Mouse (Mus musculus) heart, postnatal 4 days (tissue): ENCODE data around the gene St6galnac5. TPM values are rescaled to one million over a fixed set of nuclear protein-coding genes. Genes with fewer than 3 reads are reported as not detected.
"Not testable (repeated sequence)": the region's sequence is repeated elsewhere in the genome, so short reads cannot be mapped to it uniquely, and the experiment has no call there.

Experiments
- DNase-seq: peaks from one replicate; pipeline ENCODE4 v3.0.0; 2021
- total RNA-seq, 2 experiments: library from RNA; stranded (reverse); gene quantifications; 2 replicates each; pipeline ENCODE4 v1.2.3; 2021

The St6galnac5 gene
- total RNA-seq, 2 experiments from 2014 or later: 0.05 TPM; not detected in 1

DNA sequence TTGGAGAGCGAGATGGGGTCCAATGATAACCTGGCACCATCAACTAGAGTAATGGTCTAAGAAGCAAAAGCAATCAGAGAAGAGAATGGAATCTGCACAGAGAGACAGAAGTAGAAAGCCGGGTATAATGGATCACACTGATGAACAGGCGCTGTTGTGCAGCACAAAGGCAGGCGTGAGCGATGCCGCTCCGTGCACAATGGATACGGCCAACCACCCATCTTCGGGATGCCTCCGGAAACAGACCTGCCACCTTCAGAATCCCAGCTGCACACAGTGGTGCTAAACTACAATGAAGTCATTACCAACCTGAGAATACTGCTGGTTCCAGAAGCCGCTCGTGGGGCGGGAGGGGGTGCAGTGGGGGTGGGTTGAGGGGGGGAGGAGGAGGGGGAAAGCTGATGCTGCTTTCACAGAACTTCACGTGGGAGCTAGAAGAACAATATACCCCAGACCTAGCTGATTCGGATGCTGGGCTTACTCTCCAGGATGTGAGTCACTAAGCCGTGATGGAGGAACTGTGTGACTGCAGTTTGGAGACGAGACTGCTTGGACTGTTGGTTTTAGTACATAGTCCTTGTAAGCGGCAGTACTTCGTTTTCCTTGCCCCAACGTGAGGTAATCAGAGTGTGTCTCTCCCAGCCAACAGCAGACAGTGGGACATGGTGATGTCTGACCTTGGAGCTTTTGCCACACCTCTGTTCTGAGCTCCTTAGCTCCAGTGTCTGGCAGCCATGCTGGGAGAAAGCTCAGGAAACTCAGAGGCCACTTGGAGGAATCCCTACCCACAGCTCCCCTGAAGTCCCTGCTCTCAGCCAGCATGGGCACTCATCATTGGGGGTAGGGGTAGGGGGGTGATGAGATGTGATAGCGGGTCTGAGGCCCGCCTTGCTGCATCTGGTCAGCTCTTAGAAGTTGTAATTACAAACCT is 115.7 kb downstream of the St6galnac5 start:
- no peak for DNase-seq

DNA sequence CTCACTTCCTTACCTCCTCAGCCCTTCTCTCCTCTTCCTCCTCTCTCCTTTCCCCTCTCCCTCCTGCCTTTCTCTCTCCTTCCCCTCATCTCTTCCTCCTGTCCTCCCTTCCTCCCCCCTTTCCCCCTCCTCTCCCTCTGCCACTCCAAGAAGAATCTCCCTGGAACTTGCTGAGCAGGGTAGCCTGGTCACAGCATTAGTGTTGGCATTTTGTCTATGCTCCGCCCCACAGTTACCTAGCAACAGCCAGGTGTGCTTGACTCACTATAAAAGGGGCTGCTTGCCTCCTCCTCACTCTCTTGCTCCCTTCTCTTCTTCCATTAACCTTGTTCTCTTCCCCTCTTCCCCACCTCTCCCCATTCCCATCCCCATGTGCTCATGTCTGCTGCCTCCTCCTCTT is 120.1 kb downstream of the St6galnac5 start:
- no peak for DNase-seq

GRCm38 (mm10) chr3:152861450-152861849 is 120.6 kb downstream of the St6galnac5 start:
- DNase-seq: no peak

DNA sequence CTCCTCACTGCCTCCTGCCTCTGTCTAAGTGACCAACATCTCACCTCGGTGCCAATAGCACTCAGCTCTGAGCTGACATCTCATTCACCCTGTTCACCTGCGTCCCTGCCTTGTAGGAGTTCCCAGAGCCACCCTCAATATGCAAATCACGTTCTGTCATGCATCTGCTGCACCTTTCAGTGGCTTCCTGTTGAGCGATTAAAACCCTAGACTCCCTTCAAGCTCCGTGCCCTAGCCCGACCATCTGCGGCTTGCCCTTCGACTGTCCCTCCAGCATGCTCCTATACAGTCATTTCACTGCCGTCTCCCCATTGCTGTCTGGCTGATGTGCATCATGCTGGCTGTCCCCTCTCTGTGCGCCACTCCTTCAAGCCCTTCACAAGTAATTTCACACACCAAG is 126.0 kb downstream of the St6galnac5 start:
- DNase-seq: no peak

DNA sequence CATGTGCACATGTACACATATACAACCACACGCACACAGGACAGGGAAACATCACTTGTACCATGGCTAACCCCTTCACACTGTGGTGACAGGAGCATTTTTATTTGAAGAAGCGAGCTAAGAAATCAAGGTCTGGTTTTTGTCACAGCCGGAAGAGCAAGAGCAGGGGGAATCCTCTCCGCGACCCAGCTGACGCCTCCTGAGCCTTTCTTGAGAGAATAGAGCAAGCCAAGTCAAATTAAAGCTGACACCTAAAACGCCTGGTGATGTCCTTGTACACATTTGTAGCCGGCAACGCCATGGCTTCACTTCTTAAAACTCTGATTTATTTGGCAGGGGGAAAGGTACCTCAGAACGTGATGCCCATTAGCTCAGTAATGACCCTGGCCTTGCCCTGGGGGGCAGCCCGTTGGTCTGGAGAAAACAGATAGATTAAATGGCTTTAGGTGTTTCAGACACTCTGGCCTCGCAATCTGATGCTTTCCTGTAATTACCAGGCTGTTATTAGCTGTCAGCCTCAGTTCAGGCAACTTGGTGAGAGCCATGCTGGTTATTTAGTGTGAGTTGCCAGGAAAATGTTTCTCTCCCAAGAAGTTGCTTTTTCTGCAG is 126.9 kb downstream of the St6galnac5 start:
- DNase-seq: no peak

DNA sequence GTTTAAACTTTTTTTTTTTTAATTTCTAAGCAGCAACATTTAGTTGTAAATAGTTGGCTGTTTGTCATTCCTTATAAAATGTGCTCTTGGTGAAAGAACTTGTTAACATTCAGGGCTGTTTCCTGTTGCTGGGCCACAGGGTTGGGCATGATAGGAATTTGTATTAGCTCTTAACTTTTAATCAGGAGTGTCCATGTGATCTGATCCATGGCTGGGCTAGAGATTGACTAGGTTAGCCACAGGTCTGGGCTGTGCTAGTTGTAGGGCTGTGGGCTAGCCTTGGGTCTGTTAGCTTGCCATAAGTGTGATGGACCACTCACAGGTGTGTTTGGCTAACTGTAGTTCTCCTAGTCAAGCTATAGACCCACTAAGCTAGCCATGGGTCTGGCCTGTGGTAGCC is 138.1 kb downstream of the St6galnac5 start:
- no peak for DNase-seq

- no peak for DNase-seq
Observed at GRCm38 (mm10) chr3:152842648-152843047, 139.4 kb downstream of the St6galnac5 start.

DNA sequence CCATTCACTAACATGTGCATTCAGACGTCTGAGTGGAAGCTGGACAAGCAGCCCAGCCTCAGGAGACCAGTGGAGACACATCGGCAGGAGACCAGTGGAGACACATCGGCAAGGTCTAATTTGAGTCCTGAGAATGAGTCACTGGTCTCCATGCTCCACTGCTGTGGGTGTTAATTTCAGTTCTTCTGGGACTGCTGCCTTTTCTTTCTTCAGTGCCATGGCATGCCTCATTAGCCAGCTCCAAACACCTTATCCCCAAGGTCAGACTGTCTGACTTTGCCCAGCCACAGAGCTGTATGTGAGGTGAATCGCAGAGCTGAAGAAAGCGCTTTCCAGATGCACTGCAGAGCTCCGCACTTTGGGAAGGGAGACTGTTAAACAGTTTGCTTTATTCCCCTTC is 140.8 kb downstream of the St6galnac5 start:
- no peak for DNase-seq

DNA sequence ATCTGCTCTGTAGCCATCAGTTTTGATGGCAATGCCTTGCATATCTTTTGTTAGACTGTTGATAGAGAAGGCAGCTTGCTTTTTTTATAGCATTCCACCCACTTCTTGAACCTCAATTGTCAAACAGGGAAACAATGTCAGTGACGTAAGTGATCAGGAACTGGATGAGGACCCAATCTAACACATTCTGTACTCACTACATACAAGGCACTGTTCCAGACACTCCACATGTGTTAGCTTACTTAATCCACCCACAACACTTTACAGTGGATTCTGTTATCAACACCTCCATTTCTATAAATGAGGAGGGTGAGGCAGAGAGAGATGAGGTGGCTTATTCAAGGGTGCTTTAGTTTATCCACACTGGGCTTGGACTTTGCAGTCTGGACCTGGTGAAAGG is 144.1 kb downstream of the St6galnac5 start:
- DNase-seq: no peak

DNA sequence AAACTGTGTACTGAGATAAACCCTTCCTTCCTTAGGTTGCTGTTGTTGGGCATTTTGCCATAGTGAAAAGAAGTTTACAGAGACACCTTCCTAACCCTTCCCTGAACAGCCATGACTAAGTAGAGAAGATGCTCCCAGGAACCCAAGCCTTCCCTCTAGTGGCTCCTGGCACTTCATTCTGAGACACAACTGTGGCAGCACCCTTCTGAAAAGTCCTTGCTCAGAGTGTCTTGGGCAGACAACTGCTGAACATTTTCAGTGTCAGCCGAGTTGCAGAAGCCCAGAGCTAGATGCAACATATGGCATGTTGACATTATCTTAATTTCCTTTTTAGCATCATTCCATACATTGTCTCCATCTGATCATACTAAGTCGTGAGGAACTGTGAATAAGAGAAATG is 144.6 kb downstream of the St6galnac5 start:
- no peak for DNase-seq

- no peak for DNase-seq
Observed at GRCm38 (mm10) chr3:152832436-152832835, 149.6 kb downstream of the St6galnac5 start.

DNA sequence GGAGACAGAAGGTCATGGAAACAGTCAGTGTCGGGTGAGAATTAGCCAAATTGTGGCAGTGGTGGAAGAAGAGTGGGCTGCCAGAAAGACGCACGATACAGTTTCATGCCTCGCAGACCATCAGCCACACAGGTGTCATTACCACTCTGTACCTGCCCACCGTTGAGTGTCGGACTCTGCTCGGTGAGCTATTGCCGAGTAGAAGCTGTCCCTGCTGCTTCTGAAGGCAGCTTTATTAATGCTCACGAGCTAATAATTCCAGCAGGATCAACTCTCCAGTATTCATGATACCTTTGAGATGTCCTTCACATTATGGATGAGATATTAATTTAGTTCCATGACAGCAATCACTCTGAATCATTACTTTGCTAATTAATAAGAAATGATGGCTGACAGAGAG is 150.1 kb downstream of the St6galnac5 start:
- DNase-seq: no peak

DNA sequence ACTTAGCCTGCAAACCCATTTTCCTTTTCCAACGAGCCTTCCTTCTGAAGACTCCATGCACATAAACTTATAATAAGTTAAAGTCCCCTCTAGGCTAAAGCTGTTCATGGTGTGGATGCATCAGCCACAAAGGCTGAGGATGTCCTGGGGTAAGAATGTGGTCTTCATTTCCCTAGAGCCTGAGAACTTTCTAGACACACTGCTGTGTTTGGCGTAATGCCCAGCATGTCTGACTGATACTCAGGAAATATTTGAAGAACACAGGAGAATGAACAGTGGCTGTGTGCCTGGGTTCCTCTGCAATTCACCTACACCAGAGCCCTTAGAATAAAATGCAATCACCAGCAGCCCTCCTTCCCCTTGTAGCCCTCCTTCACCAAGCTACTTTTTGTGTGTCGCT is 150.7 kb downstream of the St6galnac5 start:
- DNase-seq: peak; percentile 14

- DNase-seq: peak; percentile 87
Observed at GRCm38 (mm10) chr3:152821202-152821601, 160.8 kb downstream of the St6galnac5 start.

DNA sequence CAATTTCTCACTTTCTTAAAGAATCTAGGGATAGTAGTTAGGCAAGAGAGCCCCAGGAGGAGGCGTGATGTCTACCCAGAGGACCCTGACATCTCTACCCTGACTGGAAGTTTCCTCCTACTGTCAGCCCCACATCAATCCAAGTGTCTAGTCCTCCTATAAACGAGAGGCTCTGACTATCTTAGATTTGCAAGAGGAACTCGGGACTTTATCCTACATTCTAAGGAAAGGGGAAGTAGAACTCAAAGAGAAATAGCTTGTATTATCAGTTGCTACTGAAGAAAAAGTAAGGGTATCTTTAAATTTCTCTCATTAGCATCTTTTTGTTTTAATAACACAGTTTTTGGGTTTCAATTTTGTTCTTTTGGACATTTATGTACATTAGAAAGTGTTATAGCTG is 161.6 kb downstream of the St6galnac5 start:
- DNase-seq: no peak

- no peak for DNase-seq
Observed at GRCm38 (mm10) chr3:152815110-152815509, 166.9 kb downstream of the St6galnac5 start.

DNA sequence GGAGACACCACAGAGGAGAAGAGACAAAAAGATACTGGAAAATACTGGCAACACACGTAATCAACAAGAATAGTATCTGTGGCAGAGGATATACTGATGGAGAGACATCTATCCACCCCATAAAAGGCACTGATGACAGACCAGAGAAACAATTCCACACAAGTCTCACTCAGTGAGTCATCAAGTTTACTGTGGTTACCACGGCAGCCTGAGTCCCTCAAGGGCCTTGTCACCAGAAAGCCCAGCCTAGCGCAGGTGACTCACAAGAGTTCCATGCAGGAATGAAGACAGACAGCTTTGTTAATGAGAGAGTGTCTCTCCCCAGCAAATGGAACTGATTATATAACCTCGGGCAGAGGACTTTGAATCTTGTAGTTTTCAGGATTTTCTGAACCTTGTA is 168.1 kb downstream of the St6galnac5 start:
- no peak for DNase-seq

DNA sequence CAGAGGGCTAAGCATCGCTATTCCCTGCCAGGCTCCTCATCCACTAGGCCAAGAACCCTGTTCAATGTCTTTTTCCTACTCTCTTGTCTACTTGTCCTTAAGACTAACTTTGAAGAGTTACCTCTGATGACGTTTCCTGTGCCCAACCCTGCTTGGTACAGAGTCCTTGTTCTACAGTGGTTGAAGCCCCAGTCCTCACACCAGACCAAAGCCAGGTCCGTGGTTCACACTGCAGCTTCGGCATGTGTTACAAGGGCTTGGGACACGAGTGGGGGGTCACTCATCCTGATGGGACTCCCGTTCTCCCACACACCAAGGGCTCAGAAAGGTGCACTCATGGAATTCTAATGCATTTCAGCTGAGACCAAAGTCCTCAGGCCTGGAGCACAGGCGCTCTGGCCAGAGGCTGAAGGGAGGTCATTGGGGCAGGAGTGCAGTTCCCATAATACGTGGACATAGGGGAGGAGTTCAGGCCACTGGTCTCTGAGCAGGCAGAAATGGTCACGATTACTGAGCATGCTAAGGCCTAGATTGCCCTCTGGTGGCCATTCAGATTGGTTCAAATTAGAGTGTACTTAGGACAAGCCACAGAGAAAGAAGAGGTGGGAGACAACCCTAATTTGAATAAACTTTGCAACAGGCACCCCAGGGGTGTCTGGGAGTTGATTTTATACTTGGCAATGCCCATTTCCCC is 182.2 kb downstream of the St6galnac5 start:
- DNase-seq: peak; percentile 23

DNA sequence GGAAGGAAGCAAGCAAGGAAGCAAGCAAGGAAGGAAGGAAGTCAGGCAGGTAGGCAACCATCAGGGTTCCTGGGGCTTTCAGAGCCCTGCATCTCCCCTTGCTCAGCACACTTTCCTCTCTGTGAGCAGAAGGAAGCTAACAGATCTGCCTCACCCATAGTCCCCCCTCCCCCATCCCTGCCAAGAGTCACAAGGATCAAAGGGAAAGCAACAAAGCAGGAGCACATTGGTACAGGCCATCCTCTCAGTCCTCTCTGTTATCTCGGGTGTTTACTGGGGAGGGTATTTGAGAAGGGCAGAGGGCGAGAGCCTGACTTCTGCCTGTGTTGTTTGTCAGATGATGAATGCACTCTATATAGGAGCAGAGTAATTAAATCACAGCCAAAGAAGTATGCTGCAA is 184.7 kb downstream of the St6galnac5 start:
- DNase-seq: no peak

DNA sequence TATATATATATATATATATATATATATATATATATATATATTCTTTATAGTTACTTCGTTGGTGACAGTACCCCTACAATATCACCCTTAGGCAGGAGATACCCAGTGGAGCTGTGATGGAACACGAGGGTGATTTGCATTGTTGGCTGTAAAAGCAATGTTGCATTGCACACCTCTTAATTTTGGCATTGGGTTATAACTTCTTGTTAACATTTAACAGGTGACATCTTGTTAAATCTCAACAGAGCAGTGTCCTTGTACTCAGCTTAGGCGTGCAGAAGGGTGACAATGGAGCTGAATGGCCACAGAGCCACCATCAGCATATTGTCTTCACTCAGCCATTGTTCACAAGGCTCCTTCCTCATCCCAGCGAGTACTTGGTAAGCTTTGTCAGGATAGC is 185.8 kb downstream of the St6galnac5 start:
- no peak for DNase-seq

DNA sequence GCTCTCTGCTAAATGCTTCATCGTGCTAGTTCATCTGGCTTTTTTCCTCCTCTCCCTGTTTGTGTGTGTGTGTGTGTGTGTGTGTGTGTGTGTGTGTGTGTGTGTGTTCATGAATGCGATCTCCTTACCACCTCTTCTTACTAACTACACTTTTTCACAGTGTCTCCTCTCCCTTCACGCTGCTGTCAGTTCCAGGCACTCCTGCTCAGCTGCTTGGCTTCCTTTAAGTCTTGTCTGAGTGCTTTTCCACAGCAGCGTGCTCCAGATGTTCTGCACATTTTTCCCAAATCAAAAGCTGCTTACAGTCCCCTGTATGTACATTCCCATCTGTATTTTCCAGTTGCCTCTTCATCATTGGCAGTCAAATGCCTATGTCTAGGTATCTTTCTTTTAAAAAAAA is 189.0 kb downstream of the St6galnac5 start:
- no peak for DNase-seq

DNA sequence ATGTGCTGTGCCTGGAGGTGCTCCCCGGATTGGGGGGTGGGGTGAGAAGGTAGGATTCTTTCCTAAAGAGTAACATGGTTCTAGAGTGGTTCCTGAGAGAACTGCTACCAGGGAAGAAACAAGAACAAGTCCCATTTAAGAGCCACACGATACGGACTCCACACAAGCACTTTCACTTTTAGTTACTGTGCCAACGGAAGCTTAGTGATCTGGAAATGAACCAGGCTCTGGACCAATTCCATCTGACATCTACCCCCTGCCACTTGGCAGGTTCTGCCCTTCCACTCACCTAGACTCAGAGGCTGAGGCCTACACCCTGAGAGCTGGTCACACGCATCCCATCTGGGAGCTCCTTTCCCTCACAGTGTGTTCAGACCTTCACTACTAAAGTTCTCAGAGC is 189.4 kb downstream of the St6galnac5 start:
- no peak for DNase-seq

DNA sequence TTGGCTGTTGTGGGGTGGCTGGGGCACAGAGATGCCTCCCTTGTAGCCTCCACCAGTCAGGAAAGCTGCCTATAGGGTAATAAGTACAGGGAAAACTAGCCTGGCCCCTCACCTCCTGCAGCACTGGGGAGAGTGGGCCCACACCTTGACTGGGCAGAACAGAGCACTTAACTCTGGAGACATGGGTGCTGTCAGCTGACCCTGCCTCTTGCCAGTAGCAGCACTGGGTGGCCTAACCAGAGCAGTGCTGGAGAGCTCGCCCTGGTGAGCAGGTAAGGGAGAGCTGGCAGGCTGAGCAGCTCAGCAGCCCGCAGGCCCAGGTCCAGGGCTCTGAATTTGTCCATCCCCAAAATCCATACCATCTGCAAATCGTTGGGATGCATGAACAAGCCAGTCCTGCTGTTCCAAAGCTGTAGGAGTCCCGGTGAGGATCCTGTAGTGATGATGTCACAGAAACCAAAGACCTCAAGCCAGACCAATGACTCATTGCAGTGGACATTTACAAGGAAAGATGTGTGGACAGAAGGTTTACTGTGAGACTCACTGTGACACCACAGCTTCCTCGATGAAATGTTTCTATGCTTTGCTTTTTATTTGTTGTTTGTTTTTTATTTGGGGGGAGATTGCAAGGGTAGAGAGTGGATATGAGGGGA is 193.6 kb downstream of the St6galnac5 start:
- DNase-seq: not testable (repeated sequence)
